Mouse (Mus musculus) liver, adult 2 months (tissue): ENCODE measurements around the gene Arl6ip1. TPM values are rescaled to one million over a fixed set of nuclear protein-coding genes. Genes with fewer than 3 reads are reported as not detected.

Experiments used
- DNase-seq: peaks from one replicate; pipeline ENCODE4 v3.0.0-alpha.2; 2011; ENCODE audit warnings: low read depth, low spot score; ENCODE audit errors: extremely low read depth
- H3K27ac ChIP-seq: fragments of 200-500 bp; replicated peaks from 2 replicates; pipeline ENCODE4 v1.5.1; 2012; ENCODE audit warnings: low read depth, mild to moderate bottlenecking, control low read depth, inconsistent platforms, low read length; ENCODE audit not compliant: insufficient read depth
- H3K27me3 ChIP-seq: fragments of 200-500 bp; 2 replicates; pipeline ENCODE4 v1.6.1; 2012; ENCODE audit warnings: mild to moderate bottlenecking, moderate library complexity, low read length, inconsistent platforms; ENCODE audit not compliant: control insufficient read depth, insufficient read depth
- H3K36me3 ChIP-seq: fragments of 200-500 bp; 2 replicates; pipeline ENCODE4 v1.6.1; 2012; ENCODE audit warnings: low read length, inconsistent platforms; ENCODE audit not compliant: control insufficient read depth, insufficient read depth
- H3K4me1 ChIP-seq: fragments of 200-500 bp; 2 replicates; pipeline ENCODE4 v1.6.1; 2011; ENCODE audit warnings: low read length; ENCODE audit not compliant: control insufficient read depth, insufficient read depth
- H3K4me3 ChIP-seq: fragments of 200-500 bp; 2 replicates; pipeline ENCODE4 v1.5.1; 2011; ENCODE audit warnings: low read depth, mild to moderate bottlenecking, control low read depth, low read length, moderate library complexity; ENCODE audit not compliant: insufficient read depth
- H3K79me2 ChIP-seq: fragments of 200-500 bp; 2 replicates; pipeline ENCODE4 v1.6.1; 2012; ENCODE audit warnings: inconsistent platforms, mild to moderate bottlenecking, low read length, moderate library complexity; ENCODE audit not compliant: control insufficient read depth, insufficient read depth
- H3K9ac ChIP-seq: fragments of 200-500 bp; 2 replicates; pipeline ENCODE4 v1.6.1; 2012; ENCODE audit warnings: low read depth, mild to moderate bottlenecking, control low read depth, inconsistent platforms, low read length
- CTCF ChIP-seq: fragments of 200-500 bp; IDR thresholded peaks from 2 replicates; pipeline ENCODE4 v1.5.1; 2011; ENCODE audit warnings: low read depth, low read length, control low read depth
- POLR2A ChIP-seq: fragments of 200-500 bp; IDR thresholded peaks from 2 replicates; pipeline ENCODE4 v1.6.1; 2011; ENCODE audit warnings: low read length, control low read depth; ENCODE audit not compliant: insufficient read depth; ENCODE audit errors: extremely low read depth
- WGBS: fragments of 180-500 bp; shearing (Covaris S2); methylation state at CpG from one replicate; pipeline ENCODE4 v1.1.7; 2018; 5-methylcytosine and 5-hydroxymethylcytosine counted together
- polyA plus RNA-seq: library from polyadenylated mRNA; depleted of rRNA; stranded (reverse); fragments of >200 nt; gene quantifications from 2 replicates; pipeline ENCODE4 v1.2.3, GENCODE M21; 2012; rRNA removed
- total RNA-seq: library from RNA; depleted of rRNA; stranded (reverse); fragments of >200 nt; gene quantifications from 2 replicates; pipeline ENCODE4 v1.2.3, GENCODE M21; 2014; rRNA removed

Arl6ip1 gene
- total and polyA plus RNA-seq, 2 experiments, result 75.4 to 143 TPM

DNA sequence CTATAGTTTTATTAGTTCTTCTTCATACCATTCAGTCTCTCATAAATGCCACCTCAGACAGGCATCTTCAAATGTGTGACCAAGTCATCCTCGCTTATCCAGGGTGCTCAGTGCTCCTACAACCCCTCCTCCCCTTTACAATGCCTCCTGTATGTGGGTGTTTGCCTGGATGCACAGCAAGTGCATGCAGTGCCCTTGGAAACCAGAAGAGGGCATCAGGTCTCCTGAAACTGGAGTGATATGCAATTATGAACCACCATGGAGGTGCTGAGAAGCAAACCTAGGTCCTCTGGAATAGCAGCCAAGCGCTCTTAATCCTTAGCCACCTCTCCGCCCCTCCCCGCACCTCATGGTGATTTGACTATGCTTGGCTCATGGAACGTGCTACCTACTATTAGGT is 50.4 kb downstream of the Arl6ip1 start:
- Histone ChIP-seq H3K9ac (no peak overlapping the region), H3K79me2 (no peaks in the 10 kb centered on the region), H3K36me3 (no peaks in the 10 kb centered on the region), H3K4me3 (no peak overlapping the region), H3K4me1 (no peaks in the 10 kb centered on the region), H3K27me3 (no peaks in the 10 kb centered on the region), H3K27ac (no peak overlapping the region)
- 86% methylated on average over 5 of the region's 5 CpGs for WGBS
- TF ChIP-seq CTCF (no peak; the same call in 1 of the 2 replicates), POLR2A (no peak)
- DNase-seq, result no peak

Other genes with a start within 250 kb of the Arl6ip1 start
- 651 and 681 TPM in 2 replicates for gene Rps15a, start 13.5 kb downstream of the Arl6ip1 start, total RNA-seq
- gene Rps15a, start 13.5 kb downstream of the Arl6ip1 start, polyA plus RNA-seq, result 154 and 207 TPM in 2 replicates
- 27.9 and 33.3 TPM in 2 replicates for gene Smg1, start 114.0 kb upstream of the Arl6ip1 start, total RNA-seq
- gene Smg1, start 114.0 kb upstream of the Arl6ip1 start, polyA plus RNA-seq, result 5.5 and 5.7 TPM in 2 replicates